Mouse (Mus musculus) c-Kit-positive CD71-positive TER-119-negative erythroid progenitor cells, embryonic 14.5 days (primary cell): ENCODE data around the gene Calr.
"Not testable (repeated sequence)": the region's sequence is repeated elsewhere in the genome, so short reads cannot be mapped to it uniquely, and the experiment has no call there.

Experiments
- DNase-seq: peaks from one replicate; pipeline ENCODE4 v3.0.0-alpha.2; 2013; ENCODE audit warnings: low read depth

Calr gene

GRCm38 (mm10) chr8:84844397-84845070, 2.2 kb downstream of the Calr start:
- DNase-seq, result no peak

DNA sequence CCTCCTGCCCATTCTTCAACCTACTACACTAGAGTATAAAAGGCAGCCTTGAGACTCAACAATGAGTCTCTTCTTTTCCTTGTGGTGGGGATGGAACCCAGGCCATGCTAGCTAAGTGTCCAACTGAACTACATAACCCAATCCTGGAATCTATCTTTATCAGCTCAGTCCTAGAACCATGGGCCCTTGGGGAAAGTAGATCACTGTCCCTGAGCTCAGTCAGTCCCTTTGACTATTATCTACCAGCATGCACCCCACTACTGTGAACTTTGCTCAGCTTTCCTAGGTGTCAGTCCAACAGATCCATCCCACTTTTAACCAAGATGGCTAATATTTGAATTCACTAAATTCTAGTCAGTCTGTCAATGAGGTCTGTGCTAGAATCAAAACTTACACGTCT, 5.2 kb downstream of the Calr start:
- DNase-seq, result no peak

- peak; percentile 94 for DNase-seq
Measured at GRCm38 (mm10) chr8:84840248-84840999, 6.3 kb downstream of the Calr start, which contains the start of gene Rad23a. Gene Rad23a (minus strand): TSS chr8:84840665.

DNA sequence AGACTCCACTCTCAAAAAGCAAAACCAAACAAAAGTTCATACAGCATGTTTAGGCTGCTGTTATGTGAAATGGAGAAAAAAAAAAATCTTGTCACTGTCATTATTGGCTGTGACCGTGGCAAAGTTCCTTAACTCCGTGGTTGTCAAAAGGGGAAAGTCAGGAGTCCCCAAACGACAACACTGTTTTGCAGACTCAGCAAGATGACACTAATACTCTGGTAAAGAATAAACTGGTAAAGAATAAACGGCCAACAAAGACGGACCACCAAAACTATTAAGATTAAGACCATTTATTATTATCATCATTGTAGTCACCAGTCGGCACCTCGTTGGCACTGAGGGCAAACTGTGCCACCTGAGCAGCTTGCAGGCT, 6.9 kb downstream of the Calr start:
- DNase-seq, result no peak

DNA sequence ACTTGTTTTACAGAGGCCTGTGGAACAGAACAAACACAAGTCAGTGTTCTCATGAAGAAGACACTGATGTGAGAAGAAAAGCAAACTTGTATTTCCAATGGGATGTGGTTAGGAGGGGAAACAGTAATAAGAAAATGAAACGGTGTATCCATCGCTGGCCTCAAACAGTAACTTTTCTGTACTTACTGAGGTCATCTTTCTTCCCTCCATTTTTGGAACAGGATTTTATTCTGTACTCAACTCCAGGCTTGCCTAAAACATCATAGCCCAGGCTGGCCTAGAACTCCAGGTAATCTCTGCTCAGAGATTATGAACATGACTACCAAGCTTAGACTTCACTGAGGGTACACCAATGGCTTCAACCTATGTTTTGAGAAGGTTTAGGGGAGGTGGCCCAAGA, 7.3 kb downstream of the Calr start:
- DNase-seq, result no peak

GRCm38 (mm10) chr8:84838513-84838912, 8.2 kb downstream of the Calr start:
- DNase-seq, result peak; percentile 81

- DNase-seq, result no peak
Measured at GRCm38 (mm10) chr8:84837912-84838470, 8.7 kb downstream of the Calr start.

- DNase-seq, result no peak
Measured at GRCm38 (mm10) chr8:84837149-84837911, 9.4 kb downstream of the Calr start.

DNA sequence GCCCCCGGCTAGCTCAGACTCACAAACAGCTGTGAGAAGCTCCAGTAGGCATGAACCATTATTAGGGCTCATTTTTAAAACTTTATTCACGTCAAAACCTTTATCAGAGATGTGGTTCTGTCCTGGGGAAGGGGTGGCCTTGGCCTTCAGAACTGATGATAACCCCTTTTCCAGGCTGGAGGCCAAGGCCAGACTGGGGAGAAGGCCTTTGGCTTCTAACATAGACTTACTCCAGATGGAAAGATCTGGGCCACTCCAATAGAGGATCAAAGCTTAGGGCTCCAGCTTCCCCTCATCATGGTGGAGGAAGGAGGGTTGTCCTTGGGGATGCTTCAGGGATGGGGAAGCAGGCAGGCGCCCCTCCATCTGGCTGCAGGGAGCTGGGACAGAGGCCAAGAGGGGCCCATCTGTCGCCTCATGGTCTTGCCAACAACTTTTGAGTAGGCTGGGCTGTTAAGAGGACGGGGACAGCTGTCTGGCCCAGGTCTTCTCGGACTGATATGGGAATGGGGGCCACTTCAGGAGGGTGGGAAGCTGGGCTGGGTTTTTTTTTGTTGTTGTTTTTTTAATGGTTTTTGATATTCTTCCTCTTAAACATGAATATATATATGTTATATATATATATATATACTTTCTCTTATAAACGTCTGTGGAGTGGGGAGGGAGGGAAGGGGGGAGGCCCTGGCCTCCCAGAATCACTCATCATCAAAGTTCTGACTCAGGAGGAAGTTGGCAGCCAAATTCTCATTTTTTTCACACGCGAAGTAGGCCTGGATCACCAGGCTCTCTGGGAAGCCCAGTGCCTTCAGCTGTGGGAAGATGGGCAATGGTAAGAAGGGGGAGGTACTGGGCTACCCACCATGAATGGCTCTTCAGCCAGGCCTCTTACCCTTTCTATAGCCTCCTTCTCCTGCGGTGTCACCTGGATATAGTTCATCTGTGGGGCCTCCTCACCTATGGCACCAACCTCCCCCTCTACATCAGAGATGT, 11.6 kb downstream of the Calr start:
- DNase-seq, result no peak

DNA sequence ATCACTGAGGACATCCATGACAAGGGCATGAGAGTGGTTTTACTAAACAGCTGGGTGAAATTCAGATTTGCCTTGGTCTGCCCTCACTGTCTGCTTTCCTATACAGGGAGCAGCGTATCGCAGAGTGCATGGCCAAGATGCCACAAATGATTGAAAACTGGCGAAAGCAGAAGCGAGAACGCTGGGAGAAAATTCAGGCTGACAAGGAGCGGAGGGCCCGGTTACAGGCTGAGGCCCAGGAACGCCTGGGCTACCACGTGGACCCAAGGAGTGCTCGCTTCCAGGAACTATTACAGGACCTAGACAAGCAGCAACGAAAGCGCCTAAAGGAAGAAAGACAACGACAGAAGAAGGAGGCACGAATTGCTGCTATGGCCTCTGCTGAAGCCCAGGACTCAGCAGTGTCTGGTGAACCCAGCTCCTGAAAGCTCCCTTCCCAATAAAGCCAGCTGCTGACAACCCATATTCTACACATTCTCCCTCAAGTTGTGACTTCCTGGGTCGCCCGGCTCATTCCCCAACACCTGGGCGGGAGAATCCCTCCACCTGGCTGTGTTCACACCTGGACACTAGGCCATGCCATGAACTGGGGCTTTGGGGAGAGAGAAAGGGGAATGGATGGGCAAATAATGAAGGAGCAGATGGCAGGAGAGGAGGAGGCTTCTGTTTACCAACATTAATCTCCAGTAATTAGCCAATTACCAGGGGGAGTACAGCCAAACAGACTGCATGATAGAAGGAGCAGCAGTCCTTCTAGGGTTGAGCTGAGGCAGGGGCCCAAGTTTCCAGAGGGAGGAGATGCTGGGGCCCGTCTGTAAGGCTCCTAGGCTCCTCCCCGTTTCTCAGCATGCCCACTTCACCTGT, 12.5 kb downstream of the Calr start:
- DNase-seq, result no peak

GRCm38 (mm10) chr8:84832759-84833742, 13.7 kb downstream of the Calr start:
- DNase-seq, result no peak

GRCm38 (mm10) chr8:84832034-84832717, 14.6 kb downstream of the Calr start:
- DNase-seq, result no peak

DNA sequence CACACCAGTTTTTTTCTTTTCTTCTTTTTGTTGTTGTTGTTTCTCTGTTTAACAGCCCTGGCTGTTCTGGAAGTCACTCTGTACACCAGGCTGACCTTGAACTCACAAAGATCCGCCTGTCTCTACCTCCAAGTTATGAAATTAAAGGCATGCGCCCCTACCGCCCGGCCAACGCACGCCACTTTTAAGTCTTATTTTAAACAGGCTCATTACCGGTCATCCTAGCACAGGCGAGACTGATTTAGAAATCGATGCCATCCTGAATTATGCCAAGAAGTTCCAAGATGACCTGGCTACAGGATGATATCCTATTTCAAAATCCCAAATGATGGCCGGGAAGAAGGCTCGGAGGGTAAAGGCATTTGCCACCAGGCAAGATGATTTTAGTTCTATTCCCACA, 15.2 kb downstream of the Calr start, which contains the start of gene Gadd45gip1:
Gene Gadd45gip1, plus strand, starts transcription at position 33 of the 400 bp plus-strand sequence.
- DNase-seq, result no peak

DNA sequence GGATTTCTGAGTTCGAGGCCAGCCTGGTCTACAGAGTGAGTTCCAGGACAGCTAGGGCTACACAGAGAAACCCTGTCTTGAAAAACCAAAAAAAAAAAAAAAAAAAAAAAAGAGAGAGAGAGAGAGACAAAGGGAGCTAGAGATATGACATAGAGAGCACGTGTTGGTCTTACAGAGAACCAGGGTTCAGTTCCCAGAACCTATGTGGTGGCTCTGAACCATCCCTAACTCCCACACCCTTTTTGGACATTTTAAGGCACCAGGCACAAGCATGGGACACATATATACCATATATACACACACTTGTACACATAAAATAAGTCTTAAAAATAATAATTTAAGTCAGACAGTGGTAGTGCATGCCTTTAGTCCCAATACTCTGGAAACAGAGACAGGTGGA, 20.2 kb downstream of the Calr start:
- not testable (repeated sequence) for DNase-seq

GRCm38 (mm10) chr8:84825636-84826035, 21.1 kb downstream of the Calr start:
- DNase-seq, result no peak

- no peak for DNase-seq
Measured at GRCm38 (mm10) chr8:84823653-84824052, 23.1 kb downstream of the Calr start.

DNA sequence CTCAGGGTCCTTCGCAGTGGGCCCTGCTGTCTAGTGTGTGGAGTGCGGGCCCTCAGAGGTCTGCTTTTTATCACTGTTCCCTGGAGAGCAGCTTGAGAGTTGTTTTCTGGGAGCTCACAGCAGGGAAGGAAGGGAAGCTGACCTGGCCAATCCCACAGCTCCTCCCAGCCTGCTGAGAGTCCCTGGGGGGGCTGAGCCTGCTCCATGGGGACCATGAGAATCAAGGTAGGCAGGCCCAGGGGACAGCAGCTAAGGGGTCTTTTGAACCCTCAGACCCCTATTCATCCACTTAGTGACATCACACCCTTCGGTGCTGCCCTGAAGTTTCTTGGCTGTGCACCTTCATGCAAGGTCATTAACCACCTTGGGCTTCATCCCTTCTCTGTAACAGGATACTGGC, 24.0 kb downstream of the Calr start, which contains the start of gene Dand5:
Gene Dand5, minus strand, starts transcription at position 101 of the 400 bp plus-strand sequence.
- no peak for DNase-seq

DNA sequence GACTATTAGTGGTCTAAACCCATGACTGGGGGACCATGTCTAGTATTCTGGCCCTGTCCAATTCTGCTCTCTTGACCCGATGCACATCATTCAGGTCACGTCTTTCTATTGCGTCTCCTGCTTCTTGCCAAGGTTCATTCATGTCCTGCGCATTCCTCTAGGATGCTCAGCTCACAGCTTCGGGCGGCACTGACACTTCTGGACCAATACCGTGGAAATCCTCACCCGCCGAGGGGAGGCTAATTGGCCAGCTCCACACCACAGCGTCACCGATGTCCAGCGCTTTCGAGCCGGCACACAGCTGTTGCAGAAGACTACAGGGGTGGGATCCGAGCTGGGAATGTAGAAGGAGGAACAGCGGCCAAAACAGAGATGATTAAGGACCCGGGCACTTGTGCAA, 30.6 kb downstream of the Calr start:
- no peak for DNase-seq
